Mouse (Mus musculus) T-cell, adult 2 months (primary cell): Measurements from ENCODE around the gene Arl6ip5.

Experiments
- DNase-seq: peaks from one replicate; pipeline ENCODE4 v3.0.0; 2022; ENCODE audit warnings: low spot score

Gene Arl6ip5

GRCm38 (mm10) chr6:97210191-97210961, at the start of gene Arl6ip5:
Gene Arl6ip5, plus strand, starts transcription at chr6:97210689.
- peak; percentile 96 for DNase-seq

- DNase-seq: no peak
Observed at GRCm38 (mm10) chr6:97175716-97176115, 34.8 kb upstream of the Arl6ip5 start.

GRCm38 (mm10) chr6:97178491-97179366, 31.8 kb upstream of the Arl6ip5 start, which contains the start of gene Tmf1:
Gene Tmf1, minus strand, starts transcription at chr6:97179122.
- DNase-seq: peak; percentile 96

- peak; percentile 48 for DNase-seq
Observed at GRCm38 (mm10) chr6:97179367-97179828, 31.1 kb upstream of the Arl6ip5 start.

GRCm38 (mm10) chr6:97200437-97200836, 10.1 kb upstream of the Arl6ip5 start:
- no peak for DNase-seq

GRCm38 (mm10) chr6:97202477-97202876, 8.0 kb upstream of the Arl6ip5 start:
- DNase-seq: no peak

GRCm38 (mm10) chr6:97204252-97204869, 6.1 kb upstream of the Arl6ip5 start:
- DNase-seq: no peak

GRCm38 (mm10) chr6:97204952-97205351, 5.5 kb upstream of the Arl6ip5 start:
- DNase-seq: no peak

- DNase-seq: peak; percentile 98
Observed at GRCm38 (mm10) chr6:97205439-97205885, 5.0 kb upstream of the Arl6ip5 start, which contains the start of gene Uba3. Gene Uba3, minus strand, starts transcription at chr6:97205647.

- DNase-seq: no peak
Observed at GRCm38 (mm10) chr6:97207085-97207484, 3.4 kb upstream of the Arl6ip5 start.

GRCm38 (mm10) chr6:97208406-97208805, 2.1 kb upstream of the Arl6ip5 start:
- DNase-seq: no peak

GRCm38 (mm10) chr6:97209201-97209600, 1.3 kb upstream of the Arl6ip5 start:
- no peak for DNase-seq

GRCm38 (mm10) chr6:97209751-97210150, 738 bp upstream of the Arl6ip5 start:
- DNase-seq: peak; percentile 22

- peak; percentile 48 for DNase-seq
Observed at GRCm38 (mm10) chr6:97210962-97211601, 593 bp downstream of the Arl6ip5 start.

- no peak for DNase-seq
Observed at GRCm38 (mm10) chr6:97211981-97212380, 1.5 kb downstream of the Arl6ip5 start.

GRCm38 (mm10) chr6:97216154-97216821, 5.8 kb downstream of the Arl6ip5 start:
- DNase-seq: peak; percentile 23

GRCm38 (mm10) chr6:97220672-97221071, 10.2 kb downstream of the Arl6ip5 start:
- DNase-seq: no peak

GRCm38 (mm10) chr6:97221205-97222025, 10.9 kb downstream of the Arl6ip5 start:
- DNase-seq: peak; percentile 57

GRCm38 (mm10) chr6:97222321-97222720, 11.8 kb downstream of the Arl6ip5 start:
- peak; percentile 53 for DNase-seq

- no peak for DNase-seq
Observed at GRCm38 (mm10) chr6:97222931-97223467, 12.5 kb downstream of the Arl6ip5 start.
